Mouse (Mus musculus) embryonic fibroblast, embryonic 13.5 days (primary cell): Measurements from ENCODE around the gene Ccdc149.

Source experiments
- CTCF ChIP-seq: IDR thresholded peaks from 2 replicates; pipeline ENCODE4 v1.5.1; 2011; ENCODE audit warnings: mild to moderate bottlenecking, control low read depth, low read length, moderate library complexity, borderline replicate concordance; ENCODE audit not compliant: insufficient read depth
- POLR2A ChIP-seq: IDR thresholded peaks from 2 replicates; pipeline ENCODE4 v1.6.1; 2011; ENCODE audit warnings: low read depth, mild to moderate bottlenecking, control low read depth, low read length, moderate library complexity

DNA sequence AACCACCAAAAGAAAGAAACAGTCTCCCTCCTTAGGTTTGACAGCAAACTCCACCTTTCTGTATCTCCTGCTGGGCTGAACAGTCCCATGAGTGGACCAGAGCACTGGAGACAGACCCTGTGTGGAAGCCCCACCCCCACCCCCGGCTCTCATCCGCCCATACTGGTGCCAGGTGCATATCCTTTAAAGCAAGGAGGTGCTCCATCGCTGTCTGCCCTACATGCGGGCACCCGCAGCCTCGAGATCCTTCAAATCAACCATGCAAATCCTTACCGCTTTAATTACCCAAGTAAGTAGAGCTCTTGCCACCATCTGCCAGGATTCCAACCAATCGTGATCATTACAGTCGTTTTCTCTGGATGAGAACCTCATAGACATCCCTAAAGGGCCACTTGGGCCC lies 20.5 kb downstream of the Ccdc149 start:
- no peak for TF ChIP-seq CTCF
- no peak for TF ChIP-seq POLR2A
